Mouse (Mus musculus): ENCODE measurements around the gene Them5. TPM values are rescaled to one million over a fixed set of nuclear protein-coding genes. Genes with fewer than 3 reads are reported as not detected.

The Them5 gene
- total RNA-seq, 2 experiments from 2014 or later, result not detected

Other genes starting within 250 kb of the Them5 start
- not detected for gene Gm10696, start 163.9 kb upstream of the Them5 start, total RNA-seq (2021)
- gene Gm5286, start 145.4 kb upstream of the Them5 start, total RNA-seq (2021), result not detected
- gene Gm4778, start 78.1 kb upstream of the Them5 start, total RNA-seq (2021), result not detected
- gene Them4, start 32.0 kb upstream of the Them5 start, total RNA-seq (2021), result 10 to 100 TPM; 23.8 to 27.2 TPM
- gene C2cd4d, start 20.3 kb downstream of the Them5 start, total RNA-seq (2021), result under 1 TPM; 0.57 to 0.76 TPM
- 1 to 10 TPM; 2.0 to 2.6 TPM for gene Rorc, start 30.7 kb downstream of the Them5 start, total RNA-seq (2021)
- under 1 TPM; 0.74 to 0.87 TPM for gene Lingo4, start 56.4 kb downstream of the Them5 start, total RNA-seq (2021)
- 10 to 100 TPM; 41.9 to 45.3 TPM for gene Tdrkh, start 71.2 kb downstream of the Them5 start, total RNA-seq (2021)
- gene Mrpl9, start 101.2 kb downstream of the Them5 start, total RNA-seq (2021), result 10 to 100 TPM; 42.5 to 43.0 TPM
- gene Oaz3, start 101.8 kb downstream of the Them5 start, total RNA-seq (2021), result not detected
- gene Celf3, start 136.2 kb downstream of the Them5 start, total RNA-seq (2021), result 100 to 1,000 TPM; 167 to 185 TPM
- gene Riiad1, start 138.2 kb downstream of the Them5 start, total RNA-seq (2021), result 1 to 10 TPM; 6.5 to 9.6 TPM
- 100 to 1,000 TPM; 112 to 115 TPM for gene Snx27, start 240.6 kb downstream of the Them5 start, total RNA-seq (2021)